Mouse (Mus musculus): ENCODE measurements around the gene Scg2. TPM values are rescaled to one million over a fixed set of nuclear protein-coding genes. Genes with fewer than 3 reads are reported as not detected.

The Scg2 gene
- polyA plus RNA-seq, 1 experiment from 2014 or later, result 0.18 TPM

DNA sequence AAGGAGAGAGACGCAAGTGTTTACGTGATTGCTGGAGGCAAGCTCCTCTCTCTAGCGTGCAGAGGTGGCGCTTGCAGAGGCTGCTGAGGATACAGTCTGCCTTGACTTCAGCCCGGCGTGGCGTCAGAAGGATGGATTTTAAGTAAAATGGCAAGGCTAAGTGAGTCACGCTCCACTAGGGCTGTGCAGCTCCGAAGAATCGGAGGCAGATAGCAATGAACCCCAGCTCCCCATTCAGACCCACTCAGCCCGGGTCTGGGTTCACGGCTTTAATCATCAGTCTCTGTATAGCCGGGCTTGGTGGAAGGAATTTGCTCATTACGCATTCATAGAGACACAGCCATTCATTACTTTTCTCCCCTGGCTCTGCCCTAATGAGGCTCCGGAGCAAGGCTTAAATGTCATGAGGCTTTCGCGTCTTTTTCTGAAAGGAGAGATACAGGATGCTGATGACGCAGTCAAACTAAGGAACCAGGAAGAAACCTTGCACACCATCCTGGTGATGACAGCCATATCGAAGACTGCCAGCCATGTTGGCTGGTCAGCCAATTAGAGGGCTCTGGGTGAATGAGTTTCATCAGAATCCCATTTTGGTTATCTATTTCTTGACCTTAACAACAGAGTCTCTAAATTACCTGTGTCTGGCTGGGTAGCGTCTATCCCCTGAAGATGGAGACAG is 10.6 kb upstream of the Scg2 start:
- no peak overlapping the region for H3K9ac ChIP-seq (ENCODE audit: low read length)

DNA sequence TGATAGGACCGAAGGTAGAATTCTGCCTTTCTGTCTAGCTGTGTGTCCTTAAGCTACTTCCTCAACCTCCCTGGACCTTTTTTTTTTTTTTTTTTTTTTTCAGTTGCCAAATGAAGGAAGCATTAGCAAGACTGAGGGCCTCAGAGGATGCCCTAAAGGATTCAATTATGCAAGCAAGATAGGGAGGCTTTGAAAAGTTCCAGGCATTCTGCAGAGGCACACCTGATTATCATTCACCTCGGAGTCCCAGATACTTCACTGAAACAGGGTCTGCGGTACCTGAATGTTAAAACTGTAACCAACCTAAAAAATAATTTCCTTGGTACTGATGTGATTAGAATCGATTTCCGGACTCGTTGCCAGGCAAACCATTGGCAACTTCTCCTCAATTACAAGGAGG is 10.0 kb upstream of the Scg2 start:
- Histone ChIP-seq H3K9me3 (ENCODE audit: control insufficient read depth, low read length) (no peaks in the 10 kb centered on the region), H3K4me1 (ENCODE audit: control insufficient read depth in 2 of 2, insufficient read depth in 2 of 2, low read length in 2 of 2) (peaks cover 4 to 7% of the 10 kb centered on the region in 2 experiments; a peak in 3 of 4 replicates), H3K9ac (ENCODE audit: low read length) (no peak overlapping the region), H3K27ac (replicated peaks in 1 of 2; ENCODE audit: control insufficient read depth in 1 of 2, insufficient read depth in 1 of 2, low read depth in 2 of 2, low read length in 2 of 2) (no peak overlapping the region), H3K4me3 (ENCODE audit: control insufficient read depth in 1 of 2, insufficient read depth in 1 of 2, low read depth in 1 of 2, low read length in 2 of 2) (peak overlapping the region in 1 of 2 experiments; percentile 11; a peak in 2 of 4 replicates), H3K27me3 (ENCODE audit: control insufficient read depth, insufficient read depth, low read length) (no peaks in the 10 kb centered on the region), H3K4me2 (ENCODE audit: low read length) (peak overlapping the region; percentile 60), H3K36me3 (ENCODE audit: control insufficient read depth, insufficient read depth, low read length) (no peaks in the 10 kb centered on the region)
- no peak for ATAC-seq (ENCODE audit: insufficient number of reproducible peaks, insufficient read depth, low FRiP score, low read depth)
- 19% methylated on average over 6 of the region's 6 CpGs for WGBS

More for the DNA sequence above, 10.6 kb upstream of the Scg2 start:
- H3K36me3 ChIP-seq (ENCODE audit: control insufficient read depth, insufficient read depth, low read length), result no peaks in the 10 kb centered on the region
- H3K4me1 ChIP-seq (ENCODE audit: control insufficient read depth in 2 of 2, insufficient read depth in 2 of 2, low read length in 2 of 2), result peaks cover 4 to 7% of the 10 kb centered on the region in 2 experiments; a peak in 3 of 4 replicates
- ATAC-seq (ENCODE audit: insufficient number of reproducible peaks, insufficient read depth, low FRiP score, low read depth), result no peak
- no peaks in the 10 kb centered on the region for H3K27me3 ChIP-seq (ENCODE audit: control insufficient read depth, insufficient read depth, low read length)
- H3K27ac ChIP-seq (replicated peaks in 1 of 2; ENCODE audit: control insufficient read depth in 1 of 2, insufficient read depth in 1 of 2, low read depth in 2 of 2, low read length in 2 of 2), result no peak overlapping the region
- peak overlapping the region; percentile 1 to 11; a peak in 2 of 4 replicates for H3K4me3 ChIP-seq (ENCODE audit: control insufficient read depth in 1 of 2, insufficient read depth in 1 of 2, low read depth in 1 of 2, low read length in 2 of 2)
- 10% methylated on average over 20 of the region's 20 CpGs for WGBS
- H3K9me3 ChIP-seq (ENCODE audit: control insufficient read depth, low read length), result no peaks in the 10 kb centered on the region
- peak overlapping the region; percentile 60 for H3K4me2 ChIP-seq (ENCODE audit: low read length)

DNA sequence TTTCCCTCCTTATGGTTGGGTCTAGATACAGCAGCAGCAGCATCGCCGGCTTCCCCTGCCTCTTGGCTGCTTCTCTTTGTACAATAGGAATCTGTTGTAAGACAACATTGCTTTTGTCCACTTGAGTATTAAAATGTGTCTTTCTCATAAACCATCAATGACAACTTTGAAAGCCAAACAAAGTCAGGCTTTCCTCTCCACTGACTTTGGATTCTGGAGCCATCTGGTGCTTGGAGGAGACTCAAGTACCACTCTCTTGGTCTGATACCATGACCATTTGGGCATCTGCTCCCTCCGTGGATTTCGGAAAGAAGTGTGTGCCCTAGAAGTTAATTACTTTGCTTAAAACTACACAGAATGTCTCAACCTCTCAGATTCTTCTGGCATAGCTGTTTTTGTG is 5.7 kb upstream of the Scg2 start:
- Histone ChIP-seq H3K4me1 (ENCODE audit: control insufficient read depth in 2 of 2, insufficient read depth in 2 of 2, low read length in 2 of 2) (peaks cover 2 to 4% of the 10 kb centered on the region in 2 experiments; a peak in 3 of 4 replicates), H3K27me3 (ENCODE audit: control insufficient read depth, insufficient read depth, low read length) (no peaks in the 10 kb centered on the region), H3K4me2 (ENCODE audit: low read length) (no peak overlapping the region), H3K27ac (replicated peaks in 1 of 2; ENCODE audit: control insufficient read depth in 1 of 2, insufficient read depth in 1 of 2, low read depth in 2 of 2, low read length in 2 of 2) (no peak overlapping the region), H3K36me3 (ENCODE audit: control insufficient read depth, insufficient read depth, low read length) (no peaks in the 10 kb centered on the region), H3K9ac (ENCODE audit: low read length) (no peak overlapping the region), H3K4me3 (ENCODE audit: control insufficient read depth in 1 of 2, insufficient read depth in 1 of 2, low read depth in 1 of 2, low read length in 2 of 2) (no peak overlapping the region), H3K9me3 (ENCODE audit: control insufficient read depth, low read length) (no peaks in the 10 kb centered on the region)
- no peak for ATAC-seq (ENCODE audit: insufficient number of reproducible peaks, insufficient read depth, low FRiP score, low read depth)
- WGBS, result 80% methylated on average over 4 of the region's 4 CpGs

DNA sequence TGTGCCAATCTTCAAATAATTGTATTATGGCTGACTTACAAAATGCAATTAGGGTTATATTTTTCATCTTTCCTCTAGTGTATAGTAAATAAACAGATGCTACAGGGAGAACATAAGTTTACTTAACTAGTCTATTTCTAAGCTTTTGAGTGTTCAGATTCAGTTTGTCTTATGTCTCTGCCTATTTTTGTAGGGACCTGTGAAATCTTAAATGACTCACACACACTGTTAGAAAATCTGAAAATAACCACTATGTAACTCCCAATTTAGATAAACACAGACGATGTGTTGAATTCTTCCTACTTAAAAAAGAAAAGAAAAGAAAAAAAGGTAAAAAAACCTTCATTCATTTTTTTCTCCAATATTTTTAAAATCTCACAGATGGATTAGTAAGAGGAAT is 2.2 kb downstream of the Scg2 start:
- Histone ChIP-seq H3K9ac (ENCODE audit: low read length) (no peak overlapping the region), H3K36me3 (ENCODE audit: control insufficient read depth, insufficient read depth, low read length) (no peaks in the 10 kb centered on the region), H3K4me3 (ENCODE audit: control insufficient read depth in 1 of 2, insufficient read depth in 1 of 2, low read depth in 1 of 2, low read length in 2 of 2) (no peak overlapping the region), H3K27ac (replicated peaks in 1 of 2; ENCODE audit: control insufficient read depth in 1 of 2, insufficient read depth in 1 of 2, low read depth in 2 of 2, low read length in 2 of 2) (no peak overlapping the region), H3K27me3 (ENCODE audit: control insufficient read depth, insufficient read depth, low read length) (no peaks in the 10 kb centered on the region), H3K4me2 (ENCODE audit: low read length) (no peak overlapping the region), H3K4me1 (ENCODE audit: control insufficient read depth in 2 of 2, insufficient read depth in 2 of 2, low read length in 2 of 2) (0 out of 4 replicates have a peak, but pooled peaks cover 0 to 3% of the 10 kb centered on the region in 2 experiments), H3K9me3 (ENCODE audit: control insufficient read depth, low read length) (no peaks in the 10 kb centered on the region)
- ATAC-seq (ENCODE audit: insufficient number of reproducible peaks, insufficient read depth, low FRiP score, low read depth), result no peak
- 68% methylated on average over 1 of the region's 1 CpGs for WGBS

DNA sequence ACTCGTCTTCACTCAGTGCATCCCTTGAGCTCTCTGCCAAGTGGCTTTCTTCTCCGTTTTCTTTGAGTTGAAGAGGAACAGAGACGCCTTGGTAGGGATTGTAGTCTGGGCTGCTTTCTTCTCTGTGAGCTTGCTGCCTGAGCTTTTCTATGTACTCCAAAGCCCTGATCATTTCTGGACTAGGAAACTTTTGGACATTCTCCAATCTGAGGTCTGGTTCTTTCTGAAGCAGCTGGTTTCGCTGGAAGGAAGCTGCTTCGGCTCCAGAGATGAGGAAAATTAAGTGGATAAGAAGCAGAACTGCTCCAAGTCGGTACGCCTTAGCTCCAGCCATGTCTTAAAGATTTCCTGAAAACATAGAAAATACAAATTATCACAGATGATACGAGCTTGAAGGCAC is 3.2 kb downstream of the Scg2 start:
- H3K27ac ChIP-seq (replicated peaks in 1 of 2; ENCODE audit: control insufficient read depth in 1 of 2, insufficient read depth in 1 of 2, low read depth in 2 of 2, low read length in 2 of 2), result no peak overlapping the region
- 0 out of 4 replicates have a peak, but pooled peaks cover 0 to 3% of the 10 kb centered on the region in 2 experiments for H3K4me1 ChIP-seq (ENCODE audit: control insufficient read depth in 2 of 2, insufficient read depth in 2 of 2, low read length in 2 of 2)
- no peaks in the 10 kb centered on the region for H3K27me3 ChIP-seq (ENCODE audit: control insufficient read depth, insufficient read depth, low read length)
- H3K4me2 ChIP-seq (ENCODE audit: low read length), result no peak overlapping the region
- no peaks in the 10 kb centered on the region for H3K9me3 ChIP-seq (ENCODE audit: control insufficient read depth, low read length)
- ATAC-seq (ENCODE audit: insufficient number of reproducible peaks, insufficient read depth, low FRiP score, low read depth), result no peak
- WGBS, result 66% methylated on average over 8 of the region's 8 CpGs
- no peak overlapping the region for H3K4me3 ChIP-seq (ENCODE audit: control insufficient read depth in 1 of 2, insufficient read depth in 1 of 2, low read depth in 1 of 2, low read length in 2 of 2)
- no peak overlapping the region for H3K9ac ChIP-seq (ENCODE audit: low read length)
- H3K36me3 ChIP-seq (ENCODE audit: control insufficient read depth, insufficient read depth, low read length), result no peaks in the 10 kb centered on the region

DNA sequence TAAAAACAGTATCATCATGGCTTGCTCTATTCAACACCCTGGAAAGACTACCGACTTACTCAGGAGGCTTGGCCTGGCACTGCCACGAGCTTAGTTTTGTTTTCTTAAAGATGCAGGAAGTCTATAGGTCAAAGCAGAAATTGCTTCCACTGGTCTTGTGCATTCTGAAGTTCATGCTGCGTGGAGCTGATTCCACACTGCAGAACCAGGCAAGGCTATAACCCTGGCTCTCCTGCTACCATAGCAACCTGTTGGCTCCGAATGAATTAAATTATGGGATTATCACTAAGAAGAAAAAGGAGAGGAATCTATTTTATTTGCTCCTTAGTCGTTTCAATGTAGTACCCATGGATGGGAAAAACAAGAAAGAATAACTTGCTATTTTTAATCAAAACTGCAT is 10.9 kb downstream of the Scg2 start:
- H3K4me1 ChIP-seq (ENCODE audit: control insufficient read depth in 2 of 2, insufficient read depth in 2 of 2, low read length in 2 of 2), result no peaks in the 10 kb centered on the region
- no peak overlapping the region for H3K27ac ChIP-seq (replicated peaks in 1 of 2; ENCODE audit: control insufficient read depth in 1 of 2, insufficient read depth in 1 of 2, low read depth in 2 of 2, low read length in 2 of 2)
- no peaks in the 10 kb centered on the region for H3K36me3 ChIP-seq (ENCODE audit: control insufficient read depth, insufficient read depth, low read length)
- ATAC-seq (ENCODE audit: insufficient number of reproducible peaks, insufficient read depth, low FRiP score, low read depth), result no peak
- no peak overlapping the region for H3K4me2 ChIP-seq (ENCODE audit: low read length)
- 58% methylated on average over 5 of the region's 5 CpGs for WGBS
- no peak overlapping the region for H3K9ac ChIP-seq (ENCODE audit: low read length)
- no peaks in the 10 kb centered on the region for H3K9me3 ChIP-seq (ENCODE audit: control insufficient read depth, low read length)
- no peaks in the 10 kb centered on the region for H3K27me3 ChIP-seq (ENCODE audit: control insufficient read depth, insufficient read depth, low read length)
- no peak overlapping the region for H3K4me3 ChIP-seq (ENCODE audit: control insufficient read depth in 1 of 2, insufficient read depth in 1 of 2, low read depth in 1 of 2, low read length in 2 of 2)

DNA sequence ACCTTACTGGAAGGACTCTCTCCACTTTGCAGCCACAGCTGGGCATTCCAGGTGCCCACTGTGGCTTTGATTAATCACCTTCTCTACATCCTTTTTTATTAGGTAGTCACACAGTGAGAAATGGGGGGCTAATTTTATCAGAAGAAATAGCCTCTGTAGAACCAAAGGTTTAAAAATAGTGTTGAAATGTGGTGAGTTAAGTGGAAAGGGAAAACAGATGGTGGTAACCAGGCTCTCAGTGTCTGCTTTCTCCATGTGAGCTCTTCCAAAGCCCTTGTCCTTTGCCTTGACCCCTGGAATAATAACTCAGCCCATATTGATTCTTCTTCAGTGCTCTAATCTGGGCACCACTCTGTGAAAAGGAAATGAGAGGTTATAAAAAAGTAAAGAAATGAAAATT is 24.4 kb downstream of the Scg2 start:
- H3K4me3 ChIP-seq (ENCODE audit: control insufficient read depth in 1 of 2, insufficient read depth in 1 of 2, low read depth in 1 of 2, low read length in 2 of 2), result no peak overlapping the region
- H3K9ac ChIP-seq (ENCODE audit: low read length), result no peak overlapping the region
- H3K4me2 ChIP-seq (ENCODE audit: low read length), result no peak overlapping the region
- no peaks in the 10 kb centered on the region for H3K9me3 ChIP-seq (ENCODE audit: control insufficient read depth, low read length)
- no peaks in the 10 kb centered on the region for H3K4me1 ChIP-seq (ENCODE audit: control insufficient read depth in 2 of 2, insufficient read depth in 2 of 2, low read length in 2 of 2)
- no peak for ATAC-seq (ENCODE audit: insufficient number of reproducible peaks, insufficient read depth, low FRiP score, low read depth)
- H3K27me3 ChIP-seq (ENCODE audit: control insufficient read depth, insufficient read depth, low read length), result no peaks in the 10 kb centered on the region
- H3K36me3 ChIP-seq (ENCODE audit: control insufficient read depth, insufficient read depth, low read length), result no peaks in the 10 kb centered on the region
- no peak overlapping the region for H3K27ac ChIP-seq (replicated peaks in 1 of 2; ENCODE audit: control insufficient read depth in 1 of 2, insufficient read depth in 1 of 2, low read depth in 2 of 2, low read length in 2 of 2)
